Mouse (Mus musculus): Measurements from ENCODE around the gene Aasdhppt.

Aasdhppt gene

DNA sequence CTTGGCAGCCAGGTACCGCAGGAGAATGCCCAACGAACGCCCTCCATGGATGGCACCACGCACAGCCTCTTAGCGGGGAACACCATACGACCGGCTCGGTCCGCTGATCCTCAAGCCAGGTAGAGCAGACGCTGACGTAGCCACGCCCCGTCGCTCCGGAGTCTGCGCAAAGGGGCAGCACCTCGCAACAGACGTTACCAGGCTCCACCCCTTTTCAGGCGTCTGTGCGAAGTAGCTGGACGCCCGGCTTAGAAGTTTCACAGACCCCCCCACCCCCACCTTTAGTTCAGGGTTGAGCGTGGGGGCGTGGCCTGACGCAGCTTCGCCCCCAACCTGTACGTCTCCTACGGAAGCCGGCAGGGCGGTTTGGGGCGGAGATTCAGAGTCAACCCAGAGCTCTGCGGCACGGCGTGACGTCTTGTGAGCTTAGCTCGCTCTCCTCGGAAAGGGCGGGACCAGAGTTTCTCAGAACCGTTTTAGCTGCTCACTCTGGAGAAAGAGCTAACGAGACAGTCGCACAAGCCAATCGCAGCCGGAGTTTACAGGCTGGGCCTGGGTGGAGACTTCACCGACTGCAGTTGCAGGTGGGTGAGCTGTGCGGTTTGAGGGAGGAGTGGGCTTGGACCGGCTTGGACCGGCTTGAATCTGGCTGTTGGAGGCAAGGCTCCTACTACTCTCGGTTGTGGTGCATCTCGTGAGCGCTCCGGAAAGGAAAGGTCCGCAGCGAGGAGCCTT is at the start of gene Aasdhppt, which contains the start of gene Kbtbd3:
Gene Aasdhppt (minus strand): TSS at position 121 of the 735 bp plus-strand sequence.
Gene Kbtbd3 (plus strand): TSS at position 483 of the 735 bp plus-strand sequence.
- DNase-seq (ENCODE audit: low spot score in 2 of 2) = peak; percentile 99

DNA sequence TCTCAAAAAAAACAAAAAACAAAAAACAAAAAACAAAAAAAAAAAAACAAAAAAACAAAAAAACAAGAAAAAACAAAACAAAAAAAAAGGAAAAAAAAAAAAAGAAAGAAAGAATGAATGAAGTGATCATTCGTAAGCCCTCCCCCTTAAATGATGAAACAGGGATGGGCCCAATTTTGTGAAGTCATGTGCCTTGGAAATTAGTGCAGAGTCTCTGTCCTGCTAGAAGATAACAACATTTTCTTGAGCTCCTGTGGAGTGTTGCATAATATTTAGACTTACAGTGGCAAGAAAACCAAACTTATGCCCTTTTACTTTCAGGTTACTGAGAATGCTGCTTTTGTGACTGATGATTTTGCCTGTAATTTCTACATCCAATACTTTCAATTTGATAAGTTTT is 43.9 kb upstream of the Aasdhppt start:
- no peak for DNase-seq (ENCODE audit: low spot score in 2 of 2)

DNA sequence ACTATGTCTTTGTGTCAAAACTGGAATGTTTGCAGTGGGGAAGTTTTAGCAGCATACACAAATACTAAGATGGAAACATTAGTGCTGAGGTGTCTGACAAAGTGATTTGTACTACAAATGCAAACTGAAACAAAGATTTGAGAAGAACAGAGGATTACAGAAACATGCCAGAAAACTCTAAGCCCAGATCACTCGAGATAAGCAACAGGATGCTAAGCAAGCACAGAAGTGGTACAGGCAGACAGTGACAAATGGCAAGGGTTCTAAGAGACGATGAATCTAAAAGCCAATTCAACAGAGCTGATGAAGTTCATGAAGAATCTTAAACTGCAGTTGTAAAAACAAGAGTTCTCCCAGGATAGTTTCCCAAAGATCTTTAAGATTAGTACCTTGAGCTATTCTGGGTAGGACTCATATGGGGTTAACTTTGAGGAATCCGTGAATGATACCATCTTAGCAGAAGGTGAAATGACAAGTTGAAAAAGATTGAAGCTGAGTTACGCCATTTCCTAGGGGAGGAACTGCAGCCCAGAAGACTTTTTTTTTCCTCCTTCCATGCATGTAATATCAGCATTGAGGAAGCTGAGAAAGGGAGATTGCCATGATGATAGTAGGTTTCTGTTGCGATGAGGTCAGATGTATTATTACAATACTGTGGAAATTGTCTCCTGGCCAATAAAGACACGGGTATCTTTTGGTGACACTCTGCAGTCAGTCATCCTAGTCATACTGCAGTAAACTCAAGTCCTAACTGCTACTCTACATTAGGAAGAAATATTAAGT is 9.9 kb upstream of the Aasdhppt start:
- no peak for DNase-seq (ENCODE audit: low spot score in 2 of 2)

DNA sequence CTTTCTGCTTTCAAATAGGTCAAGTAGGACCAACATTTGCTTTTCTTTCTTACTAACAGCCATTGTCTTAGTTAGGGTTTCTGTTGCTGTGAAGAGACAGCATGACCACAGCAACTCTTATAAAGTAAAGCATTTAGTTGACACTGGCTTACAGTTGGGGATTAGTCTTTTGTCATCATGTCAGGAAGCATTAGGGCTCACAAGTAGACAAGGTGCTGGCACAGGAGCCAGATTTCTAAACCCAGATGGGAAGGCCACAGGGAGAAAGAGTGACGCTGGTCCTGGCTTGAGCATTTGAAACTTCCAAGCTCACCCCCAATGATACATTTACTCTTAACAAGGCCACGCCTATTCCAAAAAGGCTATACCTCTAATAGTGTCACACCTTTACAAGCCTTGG is 6.5 kb upstream of the Aasdhppt start:
- no peak for DNase-seq (ENCODE audit: low spot score in 2 of 2)

DNA sequence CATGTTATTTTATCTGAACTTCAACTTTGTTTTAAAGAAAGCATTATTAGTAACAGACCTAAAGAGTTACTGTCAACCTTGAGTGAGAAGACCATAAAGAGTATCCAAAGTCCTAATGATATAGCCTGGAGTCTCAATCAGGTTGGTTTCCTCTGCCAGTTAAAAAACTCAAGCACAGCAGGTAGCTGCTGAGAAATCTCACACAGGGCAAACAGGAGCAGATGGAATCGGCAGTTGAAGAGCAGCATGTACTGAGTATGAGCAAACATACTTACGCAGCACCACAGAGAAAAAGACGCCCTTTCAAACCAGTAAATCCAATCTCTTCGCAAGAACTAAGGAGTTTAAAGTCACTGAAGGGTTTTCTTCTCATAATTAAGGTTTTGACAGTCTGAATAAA is 4.7 kb upstream of the Aasdhppt start:
- DNase-seq (ENCODE audit: low spot score in 2 of 2) = no peak

DNA sequence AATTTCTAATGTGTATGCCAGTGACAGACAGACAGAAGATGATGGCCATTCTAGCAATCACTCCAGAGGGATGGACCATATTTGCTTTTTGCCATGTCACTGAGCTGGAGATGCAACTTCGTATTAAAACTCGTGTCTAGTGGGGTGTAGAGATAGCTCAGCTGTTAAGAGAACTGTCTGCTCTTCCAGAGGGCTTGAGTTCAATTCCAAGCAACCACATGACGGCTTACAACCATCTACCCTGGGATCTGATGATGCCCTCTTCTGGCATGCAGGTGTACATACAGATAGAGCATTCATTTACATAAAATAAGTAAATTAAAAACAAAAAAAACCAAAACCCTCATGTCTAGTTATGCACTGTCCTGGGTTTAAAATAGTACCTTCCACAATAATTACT is 1.9 kb upstream of the Aasdhppt start:
- no peak for DNase-seq (ENCODE audit: low spot score in 2 of 2)

DNA sequence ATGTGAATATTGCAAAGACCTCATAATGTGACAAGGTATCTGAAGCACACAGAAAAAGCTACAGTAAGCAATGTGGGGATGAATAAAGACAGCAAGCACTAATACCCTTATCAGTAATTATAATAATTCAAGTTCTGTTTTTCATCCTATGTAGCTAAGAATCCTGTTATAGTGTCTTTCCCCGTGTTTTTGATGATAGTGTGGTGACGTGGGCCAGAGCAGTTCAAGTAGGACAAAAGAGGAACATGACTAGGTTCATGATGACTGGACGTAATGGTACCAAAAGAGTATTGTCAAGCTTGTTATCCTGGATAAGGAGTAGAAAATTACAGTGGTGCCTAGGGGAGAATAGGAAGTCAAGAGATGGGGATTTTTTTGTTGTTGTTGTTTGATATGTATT is 1.4 kb upstream of the Aasdhppt start:
- DNase-seq (ENCODE audit: low spot score in 2 of 2) = no peak

DNA sequence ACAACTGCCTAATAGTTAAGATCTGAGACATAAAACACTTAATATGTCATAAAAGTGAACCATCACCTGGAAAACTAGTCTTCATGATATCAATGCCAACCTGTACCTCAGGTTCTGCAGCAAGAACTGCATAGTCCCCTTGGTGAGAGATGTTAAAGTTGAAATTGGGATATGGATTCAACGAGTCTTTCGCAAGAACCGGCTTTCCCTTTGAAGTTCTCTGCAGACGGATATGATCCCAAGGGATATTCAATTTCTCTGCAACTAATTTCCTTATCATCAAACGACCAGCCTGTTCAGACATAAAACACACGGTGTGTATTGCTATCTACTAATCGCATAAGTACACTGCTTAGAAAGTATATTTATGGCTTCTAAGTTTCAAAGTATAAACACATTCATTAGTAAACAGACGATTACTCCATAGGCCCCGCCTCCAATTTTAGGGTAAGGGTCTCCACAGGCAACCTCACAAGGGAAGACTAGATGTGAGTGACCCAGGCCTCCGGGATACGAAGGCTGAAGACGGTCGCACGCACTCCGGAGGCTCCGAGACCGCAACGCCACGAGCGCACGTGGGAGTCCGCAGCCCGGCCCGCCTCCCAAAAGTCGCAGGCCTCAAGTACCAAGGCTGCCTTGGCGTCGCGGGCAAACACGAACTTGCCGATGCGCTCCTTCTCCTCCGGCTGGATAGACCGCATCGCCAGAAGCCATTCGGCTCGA is 482 bp downstream of the Aasdhppt start:
- no peak for DNase-seq (ENCODE audit: low spot score in 2 of 2)

DNA sequence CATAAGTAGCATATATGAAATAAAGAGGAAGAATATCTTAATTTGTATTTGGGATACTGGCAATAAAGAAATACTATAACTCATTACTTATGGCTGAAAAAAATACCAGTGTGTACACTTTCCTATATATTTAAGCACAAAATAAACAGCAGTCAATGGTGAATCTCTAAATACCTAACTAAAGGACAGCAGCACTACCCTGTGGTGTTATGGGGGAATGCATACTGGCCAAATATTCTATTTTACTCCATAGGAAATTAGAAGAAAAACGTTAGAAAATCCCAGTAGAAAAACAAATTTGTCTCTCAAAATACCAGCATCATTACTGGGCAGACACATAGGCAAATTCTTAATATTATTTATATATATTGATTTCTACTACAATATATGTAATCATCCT is 4.4 kb downstream of the Aasdhppt start:
- DNase-seq (ENCODE audit: low spot score in 2 of 2) = no peak

DNA sequence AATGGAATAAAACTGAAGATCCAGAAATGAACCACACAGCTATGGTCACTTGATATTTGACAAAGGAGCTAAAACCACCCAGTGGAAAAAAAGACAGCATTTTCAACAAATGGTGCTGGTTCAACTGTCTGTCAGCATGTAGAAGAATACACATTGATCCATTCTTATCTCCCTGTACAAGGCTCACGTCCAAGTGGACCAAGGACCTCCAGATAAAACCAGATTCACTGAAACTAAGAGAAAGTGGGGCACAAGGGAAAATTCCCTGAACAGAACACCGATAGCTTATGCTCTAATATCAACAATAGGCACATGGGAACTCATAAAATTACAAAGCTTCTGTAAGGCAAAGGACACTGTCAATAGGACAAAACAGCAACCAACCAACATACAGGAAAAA is 8.8 kb downstream of the Aasdhppt start:
- no peak for DNase-seq (ENCODE audit: low spot score in 2 of 2)

DNA sequence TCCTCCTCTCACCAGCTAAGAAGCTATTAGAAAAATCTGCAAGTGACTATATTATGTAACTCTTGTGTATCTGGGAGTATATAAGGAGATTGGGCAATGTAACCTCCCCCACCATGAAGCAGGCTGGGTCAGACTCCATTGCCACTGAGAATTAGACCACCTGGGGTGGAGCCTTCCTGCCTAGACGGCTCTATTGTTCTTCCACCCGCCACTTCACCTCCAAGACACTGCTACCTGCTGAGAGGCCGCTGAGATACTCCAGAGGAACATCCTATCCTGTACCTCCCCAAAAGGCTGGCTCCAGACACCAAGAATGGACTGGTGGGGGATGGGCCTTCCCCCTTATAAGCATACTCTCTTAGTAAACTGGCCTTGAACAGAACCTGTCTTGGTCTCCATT is 25.4 kb downstream of the Aasdhppt start:
- no peak for DNase-seq (ENCODE audit: low spot score in 2 of 2)

DNA sequence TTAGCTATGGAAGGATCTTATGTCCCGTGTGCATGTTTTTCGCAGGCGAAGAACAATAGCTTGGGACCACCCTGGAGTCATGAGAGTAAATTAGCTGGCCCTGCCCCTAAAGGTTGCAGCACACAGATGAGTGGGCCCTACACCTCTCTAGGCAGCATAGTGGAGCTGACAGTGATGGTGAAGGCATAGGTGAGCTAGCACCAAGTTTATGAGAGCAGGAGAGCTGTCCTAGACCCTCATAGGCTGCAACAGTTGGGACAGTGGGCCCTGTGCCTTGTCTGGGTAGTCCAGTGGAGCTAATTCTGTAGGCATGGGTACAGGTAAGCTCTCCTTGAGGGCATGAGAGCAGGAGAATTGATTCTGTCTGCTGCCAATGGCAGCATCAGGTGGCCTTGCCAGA is 42.4 kb downstream of the Aasdhppt start:
- DNase-seq (ENCODE audit: low spot score in 2 of 2) = no peak

DNA sequence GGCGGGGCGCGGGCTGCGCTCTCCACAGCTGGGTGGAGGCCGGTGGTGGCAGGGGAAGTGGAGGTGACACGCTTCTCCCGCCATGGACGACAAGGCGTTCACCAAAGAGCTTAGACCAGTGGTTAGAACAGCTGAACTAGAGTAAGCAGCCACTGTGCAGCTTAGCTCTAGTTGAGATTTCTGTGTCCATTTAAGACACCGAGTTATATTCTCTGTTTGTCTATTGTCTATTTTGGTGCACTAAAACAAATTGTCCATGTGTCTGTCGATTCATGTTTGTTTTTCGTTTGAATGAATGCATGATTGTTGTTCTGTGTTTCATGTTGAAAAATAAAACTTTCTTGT is 48.6 kb downstream of the Aasdhppt start:
- no peak for DNase-seq (ENCODE audit: low spot score in 2 of 2)

DNA sequence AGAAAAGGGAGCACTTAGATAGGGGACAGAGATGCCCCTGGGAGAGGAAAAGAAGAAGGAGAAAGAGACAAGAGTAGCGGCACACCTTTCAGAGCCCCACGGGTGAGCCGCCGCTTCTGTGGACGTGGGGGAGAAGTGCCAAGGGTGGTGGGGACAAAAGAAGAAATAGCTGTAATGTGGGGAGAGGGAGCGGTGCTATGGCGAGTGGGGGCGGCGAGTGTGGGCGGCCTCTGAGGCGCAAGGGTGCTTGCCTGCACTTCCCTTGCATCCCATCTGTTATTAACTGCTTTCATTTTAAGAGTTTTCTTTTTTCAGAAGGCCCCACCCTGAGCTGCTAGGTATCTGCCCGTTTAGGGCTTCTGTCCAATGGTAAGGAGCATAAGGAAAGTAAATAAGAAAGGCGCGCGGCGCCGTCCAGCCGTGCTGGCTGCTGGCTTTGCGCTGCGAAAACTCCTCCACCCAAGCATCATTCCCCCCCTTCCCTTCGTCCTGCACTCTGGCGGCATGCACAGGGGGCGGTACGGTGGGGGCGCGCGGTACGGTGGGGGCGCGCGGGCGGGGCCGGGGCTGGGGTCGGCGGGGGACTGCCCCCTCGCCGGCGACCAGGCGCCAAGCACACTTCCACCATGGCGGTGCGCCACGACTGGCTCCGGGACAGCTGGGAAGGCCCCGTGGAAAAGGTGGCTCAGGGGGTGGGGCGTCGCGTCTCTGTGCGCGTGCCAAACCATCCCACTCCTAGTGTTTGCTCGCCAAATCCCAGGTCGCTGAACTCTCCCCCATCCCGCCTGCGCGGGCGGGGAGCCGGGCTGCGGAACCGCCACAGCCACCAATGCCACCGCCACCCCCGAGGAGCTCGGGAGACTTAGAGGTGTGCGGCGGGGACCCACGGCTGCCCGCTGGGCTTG is 49.2 kb downstream of the Aasdhppt start:
- no peak for DNase-seq (ENCODE audit: low spot score in 2 of 2)

DNA sequence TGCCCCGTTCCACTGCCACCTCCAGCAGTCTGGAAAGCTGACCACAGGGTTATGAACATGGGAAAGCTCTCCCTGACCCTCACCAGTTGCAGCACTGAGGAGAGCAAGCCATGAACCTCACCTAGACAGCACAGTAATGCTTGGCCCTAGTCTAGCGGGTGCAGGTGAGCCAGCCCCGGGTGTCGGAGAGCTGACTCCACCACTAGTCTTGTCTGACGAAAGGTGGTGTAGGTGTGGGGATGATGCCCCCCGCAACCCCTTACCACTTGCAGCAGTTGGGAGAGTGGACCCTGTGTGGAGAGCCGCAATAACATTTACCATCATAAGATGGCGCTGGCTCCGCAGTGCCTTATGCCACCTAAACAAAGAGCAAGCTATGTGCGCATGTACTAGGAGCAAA is 50.2 kb downstream of the Aasdhppt start:
- DNase-seq (ENCODE audit: low spot score in 2 of 2) = no peak
